Mouse (Mus musculus) midbrain, embryonic 11.5 days (tissue): ENCODE results near the gene Lbx2. TPM values are rescaled to one million over a fixed set of nuclear protein-coding genes. Genes with fewer than 3 reads are reported as not detected.
A peak's percentile ranks its signal among the peaks of the same experiment; 100 is the strongest.

Experiments
- ATAC-seq: fragments of 200-750 bp; cut with Nextera tagmentation; 2 replicates; pipeline ENCODE4 v1.8.0; 2017; ENCODE audit warnings: moderate TSS enrichment, moderate library complexity; ENCODE audit not compliant: low FRiP score
- DNase-seq: peaks from one replicate; pipeline ENCODE4 v3.0.0; 2015; ENCODE audit warnings: low spot score; ENCODE audit errors: missing footprints
- H3K27ac ChIP-seq: fragments of 300-500 bp; sonication (generic); 2 replicates; pipeline ENCODE4 v1.5.1; 2014; ENCODE audit warnings: low read depth, low read length
- H3K27me3 ChIP-seq: fragments of 300-500 bp; sonication (generic); 2 replicates; pipeline ENCODE4 v1.6.1; 2014; ENCODE audit warnings: mild to moderate bottlenecking, low read length, moderate library complexity, mixed read lengths; ENCODE audit not compliant: control insufficient read depth, insufficient read depth
- H3K36me3 ChIP-seq: fragments of 300-500 bp; sonication (generic); 2 replicates; pipeline ENCODE4 v1.6.1; 2014; ENCODE audit warnings: mild to moderate bottlenecking, low read length, moderate library complexity, mixed read lengths; ENCODE audit not compliant: control insufficient read depth, insufficient read depth
- H3K4me1 ChIP-seq: fragments of 300-500 bp; sonication (generic); 2 replicates; pipeline ENCODE4 v1.6.1; 2014; ENCODE audit warnings: low read length; ENCODE audit not compliant: control insufficient read depth, insufficient read depth
- H3K4me2 ChIP-seq: fragments of 300-500 bp; sonication (generic); 2 replicates; pipeline ENCODE4 v1.6.1; 2014; ENCODE audit warnings: mild to moderate bottlenecking, moderate library complexity
- H3K4me3 ChIP-seq: fragments of 300-500 bp; sonication (generic); 2 replicates; pipeline ENCODE4 v1.5.1; 2014; ENCODE audit warnings: low read depth, low read length
- H3K9ac ChIP-seq: fragments of 300-500 bp; sonication (generic); 2 replicates; pipeline ENCODE4 v1.6.1; 2014; ENCODE audit warnings: low read length
- H3K9me3 ChIP-seq: fragments of 300-500 bp; sonication (generic); 2 replicates; pipeline ENCODE4 v1.6.1; 2016; ENCODE audit warnings: low read length; ENCODE audit not compliant: control insufficient read depth
- WGBS: fragments of 180-500 bp; shearing (Covaris S2); extraction: QIAGEN DNeasy Blood & Tissue Kit; methylation state at CpG from one replicate; pipeline ENCODE4 v1.1.7; 2014; 5-methylcytosine and 5-hydroxymethylcytosine counted together
- polyA plus RNA-seq: library from polyadenylated mRNA; unstranded; fragments of >200 nt; fragmentation: Nextera tagmentation; extraction: Ambion mirVana; gene quantifications from 2 replicates; pipeline ENCODE4 v1.2.1, GENCODE M21; 2014

Lbx2 gene
- polyA plus RNA-seq, 1 experiment from 2014 or later: 0.44 TPM

- Histone ChIP-seq H3K4me3 (peak overlapping the region; percentile 72), H3K27me3 (peaks cover 9% of the 10 kb centered on the region; the same call in 1 of the 2 replicates), H3K9me3 (no peaks in the 10 kb centered on the region), H3K27ac (peak overlapping the region; percentile 58), H3K9ac (peak overlapping the region; percentile 75), H3K36me3 (no peaks in the 10 kb centered on the region), H3K4me2 (peak overlapping the region; percentile 99), H3K4me1 (peaks cover 13% of the 10 kb centered on the region)
- DNase-seq: peak; percentile 98
- peak; percentile 80 for ATAC-seq
- WGBS: under 1% methylated on average over 74 of the region's 74 CpGs
Measured at GRCm38 (mm10) chr6:83101688-83102556, 15.8 kb downstream of the Lbx2 start.

GRCm38 (mm10) chr6:83103130-83103650 is 17.0 kb downstream of the Lbx2 start:
- H3K4me2 ChIP-seq: peak overlapping the region; percentile 99; the same call in 1 of the 2 replicates
- no peak overlapping the region for H3K27ac ChIP-seq
- no peaks in the 10 kb centered on the region for H3K9me3 ChIP-seq
- no peak for ATAC-seq
- H3K4me1 ChIP-seq: peaks cover 18% of the 10 kb centered on the region
- H3K36me3 ChIP-seq: no peaks in the 10 kb centered on the region
- H3K9ac ChIP-seq: peak overlapping the region; percentile 5; the same call in 1 of the 2 replicates
- H3K4me3 ChIP-seq: no peak overlapping the region
- 47% methylated on average over 11 of the region's 11 CpGs for WGBS
- DNase-seq: no peak
- peaks cover 9% of the 10 kb centered on the region; the same call in 1 of the 2 replicates for H3K27me3 ChIP-seq

- Histone ChIP-seq H3K27me3 (peaks cover 9% of the 10 kb centered on the region; the same call in 1 of the 2 replicates), H3K9me3 (no peaks in the 10 kb centered on the region)
- no peak for ATAC-seq
Measured at GRCm38 (mm10) chr6:83104158-83104557, 18.0 kb downstream of the Lbx2 start.

GRCm38 (mm10) chr6:83107566-83108400 is 21.6 kb downstream of the Lbx2 start:
- Histone ChIP-seq H3K4me3 (peak overlapping the region; percentile 94), H3K27ac (no peak overlapping the region), H3K4me2 (peak overlapping the region; percentile 91), H3K4me1 (peaks cover 19% of the 10 kb centered on the region), H3K27me3 (peaks cover 7% of the 10 kb centered on the region; the same call in 1 of the 2 replicates), H3K36me3 (no peaks in the 10 kb centered on the region), H3K9me3 (no peaks in the 10 kb centered on the region), H3K9ac (peak overlapping the region; percentile 93)
- DNase-seq (peak; percentile 94), ATAC-seq (peak; percentile 51)
- 42% methylated on average over 12 of the region's 13 CpGs for WGBS

More at GRCm38 (mm10) chr6:83104158-83104557, 18.0 kb downstream of the Lbx2 start:
- WGBS: 78% methylated on average over 4 of the region's 4 CpGs
- no peak overlapping the region for H3K27ac ChIP-seq
- no peak overlapping the region for H3K4me3 ChIP-seq
- H3K36me3 ChIP-seq: no peaks in the 10 kb centered on the region
- no peak overlapping the region for H3K4me2 ChIP-seq
- H3K4me1 ChIP-seq: peaks cover 21% of the 10 kb centered on the region
- no peak for DNase-seq
- H3K9ac ChIP-seq: no peak overlapping the region

GRCm38 (mm10) chr6:83108762-83109668 is 22.8 kb downstream of the Lbx2 start, which contains the start of gene Mrpl53:
Gene Mrpl53 (plus strand): TSS chr6:83109040.
- no peaks in the 10 kb centered on the region for H3K9me3 ChIP-seq
- peak within 1 kb of the TSS; percentile 65 for H3K27ac ChIP-seq
- peak within 1 kb of the TSS; percentile 91 for H3K4me2 ChIP-seq
- H3K4me1 ChIP-seq: peaks cover 14% of the 10 kb centered on the region
- DNase-seq (peak; percentile 98), ATAC-seq (peak; percentile 91)
- no peaks in the 10 kb centered on the region for H3K27me3 ChIP-seq
- H3K4me3 ChIP-seq: peak within 1 kb of the TSS; percentile 94
- no peaks in the 10 kb centered on the region for H3K36me3 ChIP-seq
- WGBS: 1% methylated on average over 74 of the region's 76 CpGs
- H3K9ac ChIP-seq: peak within 1 kb of the TSS; percentile 93

- DNase-seq: no peak
- Histone ChIP-seq H3K9me3 (no peaks in the 10 kb centered on the region), H3K4me1 (peaks cover 25% of the 10 kb centered on the region), H3K4me2 (no peak overlapping the region), H3K4me3 (no peak overlapping the region), H3K27ac (no peak overlapping the region), H3K27me3 (no peaks in the 10 kb centered on the region), H3K9ac (no peak overlapping the region), H3K36me3 (no peaks in the 10 kb centered on the region)
- ATAC-seq: no peak
- 88% methylated on average over 4 of the region's 4 CpGs for WGBS
Measured at GRCm38 (mm10) chr6:83111510-83112136, 25.5 kb downstream of the Lbx2 start.

- peak within 1 kb of the TSS; percentile 77 for H3K4me3 ChIP-seq
- ATAC-seq (peak; percentile 91), DNase-seq (peak; percentile 98)
- H3K27ac ChIP-seq: peak within 1 kb of the TSS; percentile 63
- WGBS: under 1% methylated on average over 51 of the region's 58 CpGs
- H3K27me3 ChIP-seq: no peaks in the 10 kb centered on the region
- H3K9me3 ChIP-seq: no peaks in the 10 kb centered on the region
- H3K4me1 ChIP-seq: peaks cover 20% of the 10 kb centered on the region
- no peaks in the 10 kb centered on the region; the same call in 1 of the 2 replicates for H3K36me3 ChIP-seq
- H3K9ac ChIP-seq: peak within 1 kb of the TSS; percentile 86
- peak within 1 kb of the TSS; percentile 77 for H3K4me2 ChIP-seq
Measured at GRCm38 (mm10) chr6:83115011-83115671, 29.0 kb downstream of the Lbx2 start, which contains the start of gene Mogs. Gene Mogs (plus strand): TSS chr6:83115496.
